Mouse (Mus musculus) intestine, postnatal 0 days (tissue): Measurements from ENCODE around the gene Dnlz. TPM values are rescaled to one million over a fixed set of nuclear protein-coding genes. Genes with fewer than 3 reads are reported as not detected.
A peak's percentile ranks its signal among the peaks of the same experiment; 100 is the strongest.

Experiments
- ATAC-seq: fragments of 200-750 bp; cut with Nextera tagmentation; 2 replicates; pipeline ENCODE4 v1.8.0; 2017; ENCODE audit warnings: mild to moderate bottlenecking, moderate TSS enrichment, moderate library complexity
- H3K27ac ChIP-seq: fragments of 300-500 bp; sonication (generic); 2 replicates; pipeline ENCODE4 v1.5.1; 2014; ENCODE audit warnings: mild to moderate bottlenecking, low read depth, low read length, moderate library complexity
- H3K27me3 ChIP-seq: fragments of 300-500 bp; sonication (generic); replicated peaks from 2 replicates; pipeline ENCODE4 v1.6.1; 2014; ENCODE audit warnings: low read length, mixed read lengths; ENCODE audit not compliant: control insufficient read depth, insufficient read depth
- H3K36me3 ChIP-seq: fragments of 300-500 bp; sonication (generic); 2 replicates; pipeline ENCODE4 v1.6.1; 2014; ENCODE audit warnings: mild to moderate bottlenecking, moderate library complexity; ENCODE audit not compliant: control insufficient read depth, insufficient read depth
- H3K4me1 ChIP-seq: fragments of 300-500 bp; sonication (generic); replicated peaks from 2 replicates; pipeline ENCODE4 v1.6.1; 2014; ENCODE audit warnings: antibody characterized with exemption, low read length, mixed read lengths; ENCODE audit not compliant: control insufficient read depth, insufficient read depth
- H3K4me2 ChIP-seq: fragments of 300-500 bp; sonication (generic); replicated peaks from 2 replicates; pipeline ENCODE4 v1.6.1; 2014; ENCODE audit warnings: low read depth, mild to moderate bottlenecking, moderate library complexity
- H3K4me3 ChIP-seq: fragments of 300-500 bp; sonication (generic); 2 replicates; pipeline ENCODE4 v1.5.1; 2014; ENCODE audit warnings: low read depth, low read length
- H3K9ac ChIP-seq: fragments of 300-500 bp; sonication (generic); 2 replicates; pipeline ENCODE4 v1.6.1; 2014; ENCODE audit warnings: mild to moderate bottlenecking, low read depth, low read length
- H3K9me3 ChIP-seq: fragments of 300-500 bp; sonication (generic); 2 replicates; pipeline ENCODE4 v1.6.1; 2016; ENCODE audit warnings: mixed run types; ENCODE audit not compliant: control insufficient read depth
- CTCF ChIP-seq: sonication (generic); IDR thresholded peaks from 2 replicates; pipeline ENCODE4 v1.5.1; 2016; ENCODE audit warnings: low read depth, mild to moderate bottlenecking, control low read depth, antibody characterized with exemption, moderate library complexity
- WGBS: fragments of 180-500 bp; shearing (Covaris S2); extraction: QIAGEN DNeasy Blood & Tissue Kit; methylation state at CpG from one replicate; pipeline ENCODE4 v1.1.7; 2014; 5-methylcytosine and 5-hydroxymethylcytosine counted together
- polyA plus RNA-seq: library from polyadenylated mRNA; unstranded; fragments of >200 nt; fragmentation: Nextera tagmentation; extraction: Ambion mirVana; gene quantifications from 2 replicates; pipeline ENCODE4 v1.2.1, GENCODE M21; 2015

The Dnlz gene
- 16.4 and 17.0 TPM in 2 replicates for polyA plus RNA-seq

DNA sequence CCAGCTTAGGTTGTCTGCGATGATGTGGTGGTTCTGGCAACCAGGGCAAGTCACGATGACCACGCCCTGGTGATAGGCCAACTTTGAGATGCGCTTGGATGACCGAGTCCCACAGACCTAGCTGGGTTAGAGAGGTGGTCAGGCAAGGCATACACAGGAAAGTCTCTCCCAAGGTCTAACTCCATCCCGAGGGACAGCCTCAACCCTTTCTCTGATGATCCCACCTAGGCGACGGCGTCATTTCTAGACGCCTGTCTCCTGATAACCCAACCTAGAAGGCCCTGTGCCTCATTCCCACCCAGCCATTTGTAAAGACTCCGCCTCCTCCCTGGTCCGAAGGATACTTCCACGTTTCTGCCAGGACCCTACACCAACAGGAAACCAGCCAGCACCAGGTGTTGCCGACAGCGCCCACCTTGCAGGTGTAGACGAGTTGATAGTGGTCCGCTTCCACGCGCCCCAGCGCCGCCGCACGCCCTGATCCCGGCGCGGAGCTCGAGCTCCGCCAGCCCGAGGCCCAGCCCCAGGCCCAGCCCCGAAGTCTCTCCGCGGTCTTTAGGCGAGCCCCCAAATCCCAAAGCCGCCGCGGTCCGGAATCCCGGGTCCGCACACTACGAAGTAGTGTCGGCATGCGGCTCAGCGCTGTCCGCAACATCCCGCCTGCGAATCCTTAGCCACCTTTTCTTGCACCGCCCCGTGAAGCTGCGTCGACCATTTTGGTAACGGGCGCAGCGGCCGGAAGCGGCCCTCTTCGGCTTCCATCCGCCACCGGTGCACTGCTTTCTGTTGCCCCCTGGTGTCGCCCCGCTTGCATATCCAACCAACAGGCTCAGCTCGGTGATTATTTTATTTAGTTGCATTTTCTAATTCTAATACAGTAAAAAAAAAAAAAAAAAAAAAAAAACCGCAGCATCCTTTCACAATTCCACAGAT, at the start of gene Dnlz:
Gene Dnlz (minus strand): TSS at position 753 of the 933 bp plus-strand sequence.
- H3K27ac ChIP-seq, result peak within 1 kb of the TSS; percentile 86
- H3K27me3 ChIP-seq, result no peaks in the 10 kb centered on the region
- H3K36me3 ChIP-seq, result peaks cover 10% of the 10 kb centered on the region; the same call in 1 of the 2 replicates
- TF ChIP-seq CTCF, result peak; percentile 83
- no peaks in the 10 kb centered on the region for H3K9me3 ChIP-seq
- H3K9ac ChIP-seq, result peak within 1 kb of the TSS; percentile 94
- peaks cover 10% of the 10 kb centered on the region; the same call in 1 of the 2 replicates for H3K4me1 ChIP-seq
- peak within 1 kb of the TSS; percentile 85 for H3K4me3 ChIP-seq
- H3K4me2 ChIP-seq, result peak within 1 kb of the TSS; percentile 98
- WGBS, result 1% methylated on average over 62 of the region's 62 CpGs
- peak; percentile 82 for ATAC-seq

DNA sequence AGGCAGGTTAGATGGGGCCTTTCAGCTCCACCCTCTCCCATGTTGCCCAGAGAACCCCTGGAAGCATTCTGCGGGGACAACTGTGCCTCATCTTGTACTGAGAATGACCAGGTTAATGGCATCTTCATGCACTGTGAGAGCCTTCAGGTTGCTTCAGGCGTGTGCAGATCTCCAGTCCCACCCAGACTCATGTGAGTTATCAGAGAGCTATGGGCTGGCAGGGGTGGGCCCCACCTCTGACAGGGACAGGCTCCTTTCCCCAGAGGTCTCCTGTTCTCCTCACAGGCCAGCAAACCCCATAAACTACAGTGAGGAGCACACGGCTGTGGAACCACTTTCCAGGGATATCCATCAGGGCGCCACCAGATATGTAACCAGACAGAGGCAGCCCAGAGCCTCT, 49.1 kb upstream of the Dnlz start:
- no peak overlapping the region for H3K4me2 ChIP-seq
- no peak for TF ChIP-seq CTCF
- ATAC-seq, result no peak
- H3K27ac ChIP-seq, result no peak overlapping the region
- H3K4me3 ChIP-seq, result no peak overlapping the region
- H3K36me3 ChIP-seq, result peaks cover 65% of the 10 kb centered on the region
- no peaks in the 10 kb centered on the region for H3K4me1 ChIP-seq
- WGBS, result 87% methylated on average over 4 of the region's 4 CpGs
- H3K9ac ChIP-seq, result no peak overlapping the region
- no peaks in the 10 kb centered on the region for H3K9me3 ChIP-seq
- no peaks in the 10 kb centered on the region for H3K27me3 ChIP-seq

DNA sequence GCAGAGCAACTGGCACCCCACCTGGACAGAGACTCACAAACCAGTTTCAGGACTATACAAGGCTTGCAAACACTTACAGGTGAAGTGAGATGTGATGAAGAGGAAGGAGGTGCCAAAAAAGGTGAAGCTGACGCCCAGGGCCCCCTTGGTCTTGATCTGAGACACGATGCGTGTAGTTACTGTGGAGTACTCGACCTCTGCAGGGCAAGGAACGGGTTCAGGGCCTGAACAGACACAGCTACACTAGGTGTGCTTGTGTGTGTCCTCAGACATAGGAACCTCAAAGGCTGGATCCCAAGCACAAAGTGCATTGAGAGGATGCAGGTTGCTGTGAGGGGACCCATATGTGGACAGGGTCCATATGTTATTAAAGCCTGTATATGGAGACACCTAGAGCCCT, 48.4 kb upstream of the Dnlz start:
- no peaks in the 10 kb centered on the region for H3K4me1 ChIP-seq
- no peak overlapping the region for H3K9ac ChIP-seq
- H3K4me3 ChIP-seq, result no peak overlapping the region
- H3K4me2 ChIP-seq, result no peak overlapping the region
- peaks cover 72% of the 10 kb centered on the region for H3K36me3 ChIP-seq
- no peak for ATAC-seq
- 85% methylated on average over 5 of the region's 5 CpGs for WGBS
- TF ChIP-seq CTCF, result no peak
- no peak overlapping the region for H3K27ac ChIP-seq
- H3K27me3 ChIP-seq, result no peaks in the 10 kb centered on the region
- no peaks in the 10 kb centered on the region for H3K9me3 ChIP-seq

DNA sequence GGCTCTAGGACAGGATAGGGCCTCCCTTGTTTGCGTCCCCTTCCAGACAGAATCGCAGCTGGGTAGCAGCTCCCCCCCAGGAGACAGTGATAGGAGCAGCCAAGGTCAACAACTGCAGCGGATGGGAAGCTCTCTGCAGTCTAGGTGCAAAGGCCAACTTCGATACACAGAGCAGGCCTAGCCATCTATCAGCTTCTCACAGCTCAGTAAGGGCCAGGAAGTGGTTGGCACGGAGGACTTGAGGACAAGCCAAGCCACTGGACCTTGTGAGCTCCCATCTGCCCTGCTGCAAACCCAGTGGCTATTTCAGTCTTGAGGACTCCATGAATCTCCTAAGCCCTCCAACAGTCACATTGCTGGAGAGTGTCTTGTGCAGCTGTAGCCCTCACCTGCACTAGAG, 47.7 kb upstream of the Dnlz start:
- ATAC-seq, result no peak
- H3K9me3 ChIP-seq, result no peaks in the 10 kb centered on the region
- 62% methylated on average over 5 of the region's 5 CpGs for WGBS
- no peak overlapping the region; the same call in 1 of the 2 replicates for H3K27ac ChIP-seq
- no peaks in the 10 kb centered on the region for H3K27me3 ChIP-seq
- H3K4me1 ChIP-seq, result no peaks in the 10 kb centered on the region
- no peak overlapping the region for H3K4me2 ChIP-seq
- H3K36me3 ChIP-seq, result peaks cover 73% of the 10 kb centered on the region
- H3K9ac ChIP-seq, result no peak overlapping the region
- H3K4me3 ChIP-seq, result no peak overlapping the region
- TF ChIP-seq CTCF, result no peak

DNA sequence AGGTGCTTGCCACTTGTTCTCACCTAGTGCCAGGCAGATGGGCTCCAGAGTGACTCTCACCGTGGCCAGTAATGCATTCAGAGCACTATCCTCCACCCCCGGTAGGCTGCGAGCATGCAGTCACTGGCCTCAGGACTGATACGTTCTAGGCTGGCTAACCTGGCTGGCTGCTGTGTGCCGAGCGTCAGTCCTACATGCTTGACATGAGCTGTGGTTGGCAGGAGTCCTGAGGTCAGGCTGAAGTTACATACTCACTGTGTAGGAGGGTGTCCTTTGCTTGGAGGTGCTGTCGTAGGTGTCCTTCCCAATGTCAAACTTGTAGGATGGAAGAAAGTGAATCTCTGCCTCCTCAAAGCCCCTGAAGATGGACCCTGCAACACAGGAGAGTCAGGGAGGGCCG, 47.1 kb upstream of the Dnlz start:
- Histone ChIP-seq H3K27me3 (no peaks in the 10 kb centered on the region), H3K9ac (no peak overlapping the region; the same call in 1 of the 2 replicates), H3K4me2 (no peak overlapping the region), H3K27ac (no peak overlapping the region), H3K9me3 (no peaks in the 10 kb centered on the region), H3K4me1 (no peaks in the 10 kb centered on the region), H3K36me3 (peaks cover 79% of the 10 kb centered on the region), H3K4me3 (no peak overlapping the region)
- 85% methylated on average over 8 of the region's 8 CpGs for WGBS
- ATAC-seq, result no peak
- no peak for TF ChIP-seq CTCF

DNA sequence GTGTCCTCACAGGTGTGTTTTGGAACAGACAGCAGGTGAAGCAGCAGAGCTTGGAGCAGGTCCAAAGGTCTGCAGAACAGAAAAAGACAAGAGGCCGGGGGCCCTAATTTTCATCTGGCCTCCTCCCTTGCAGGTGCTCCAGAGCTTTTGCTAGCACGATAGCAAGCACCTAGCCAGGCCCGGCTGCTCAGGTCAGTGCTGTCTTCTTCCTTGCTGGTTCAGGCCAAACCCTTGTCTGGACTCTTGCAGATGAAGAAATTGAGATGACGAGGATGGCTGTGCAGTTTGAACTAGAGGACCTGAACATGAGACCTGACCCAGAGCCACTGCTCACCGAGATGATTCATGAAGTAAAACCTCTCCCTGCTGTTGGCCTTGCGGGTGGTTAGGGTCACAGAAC, 39.7 kb upstream of the Dnlz start:
- 84% methylated on average over 6 of the region's 6 CpGs for WGBS
- H3K4me3 ChIP-seq, result no peak overlapping the region
- H3K36me3 ChIP-seq, result peaks cover 66% of the 10 kb centered on the region
- H3K27me3 ChIP-seq, result no peaks in the 10 kb centered on the region
- no peak overlapping the region for H3K4me2 ChIP-seq
- no peak overlapping the region for H3K27ac ChIP-seq
- TF ChIP-seq CTCF, result no peak
- H3K9me3 ChIP-seq, result no peaks in the 10 kb centered on the region
- no peaks in the 10 kb centered on the region for H3K4me1 ChIP-seq
- H3K9ac ChIP-seq, result no peak overlapping the region
- no peak for ATAC-seq
